Comparison of ENCODE assay signal across 11 mouse cellular contexts in the genomic region with DNA sequence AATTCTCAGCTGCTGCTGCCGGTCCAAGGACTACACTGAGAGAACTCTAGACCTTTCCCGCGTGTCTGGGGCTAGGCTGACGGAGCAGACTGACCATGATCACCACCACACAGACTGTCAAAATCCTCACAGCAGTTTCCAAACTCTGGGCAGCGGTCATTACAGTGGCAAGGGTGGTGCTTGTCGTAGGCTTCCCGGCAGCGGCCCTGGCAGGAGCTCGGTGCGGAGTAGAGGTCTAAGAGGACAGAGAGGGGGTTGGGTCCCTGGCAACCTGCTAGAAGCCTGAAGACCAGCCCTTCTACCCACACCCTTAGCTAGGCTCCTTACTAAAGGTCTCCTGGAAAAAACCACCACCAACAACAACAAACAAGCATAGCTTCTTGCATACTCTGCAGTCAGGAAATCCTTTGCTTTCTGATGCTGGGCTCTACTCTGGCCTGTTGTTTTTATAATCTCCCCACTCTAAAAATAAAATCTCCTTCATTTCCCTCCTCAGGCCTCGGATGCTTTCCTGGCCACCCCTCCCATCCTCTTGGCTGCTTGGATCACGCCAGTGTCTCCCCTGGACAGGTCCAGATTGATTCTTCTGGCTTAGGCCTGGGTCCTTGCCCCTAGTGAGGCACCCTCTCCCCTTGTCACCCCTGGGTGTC. TPM values are rescaled to one million over a fixed set of nuclear protein-coding genes. Genes with fewer than 3 reads are reported as not detected.
DNase-seq lines count a peak whose midpoint lies in the region; ATAC-seq and TF ChIP-seq lines count a peak whose summit lies in the region.
"Had no signal": no experiment of that assay in that cellular context is flagged by ENCODE, and none has a peak within 500 bp of the region (broad histone marks: within the 10 kb centered on the region; RNA-seq: fewer than 3 reads in every experiment).

No protein-coding gene starts in this region.

- no peaks in the 10 kb centered on the region for H3K36me3 ChIP-seq in liver, embryonic 16.5 days (ENCODE audit: control insufficient read depth, insufficient read depth)
- H3K36me3 ChIP-seq in liver, embryonic 12.5 days = no peaks in the 10 kb centered on the region
- no peaks in the 10 kb centered on the region for H3K36me3 ChIP-seq in heart, adult 2 months (ENCODE audit: control insufficient read depth, insufficient read depth, low read length)
- no peaks in the 10 kb centered on the region for H3K36me3 ChIP-seq in kidney, embryonic 16.5 days (ENCODE audit: insufficient read depth, low read length)
- H3K36me3 ChIP-seq: liver, embryonic 15.5 days had no signal

- peak; percentile 75 for TF ChIP-seq POLR2A in heart, adult 2 months (IDR thresholded peaks at IDR 0.05; ENCODE audit: insufficient read depth, low read depth, low read length)

- no peak overlapping the region for H3K9ac ChIP-seq in liver, embryonic 16.5 days (ENCODE audit: low read depth, low read length)
- H3K9ac ChIP-seq in liver, embryonic 12.5 days = no peak overlapping the region
- H3K9ac ChIP-seq in heart, adult 2 months (ENCODE audit: low read depth, low read length) = peak overlapping the region; percentile 54
- H3K9ac ChIP-seq in kidney, embryonic 16.5 days (replicated peaks; ENCODE audit: low read length) = peak overlapping the region; percentile 18; the same call in 1 of the 2 replicates
- H3K9ac ChIP-seq: liver, embryonic 15.5 days had no signal

- intact Hi-C loops in heart, adult 2 months (cut with DNase I) = no loop called here

- 0 out of 2 replicates have a peak, but pooled peaks have one; percentile 50 for TF ChIP-seq EP300 in heart, adult 2 months (IDR thresholded peaks at IDR 0.05; ENCODE audit: insufficient read depth, low read depth, low read length)

- H3K79me2 ChIP-seq in heart, adult 2 months (replicated peaks; ENCODE audit: control insufficient read depth, insufficient read depth, low read length) = no peaks in the 10 kb centered on the region

- peak; percentile 60 to 66 for DNase-seq in heart, adult 2 months
- DNase-seq in lung, postnatal 36 days = peak; percentile 59
- no peak for DNase-seq in cerebellum, postnatal 36 days
- DNase-seq in gastrocnemius, adult 8-10 months (ENCODE audit: low spot score in 2 of 2) = no peak
- DNase-seq: gastrocnemius, postnatal 14 days; retina, postnatal 1 day had no signal

- H3K4me1 ChIP-seq in liver, embryonic 16.5 days (ENCODE audit: control insufficient read depth, low read depth, low read length) = no peaks in the 10 kb centered on the region
- no peaks in the 10 kb centered on the region for H3K4me1 ChIP-seq in liver, embryonic 12.5 days
- H3K4me1 ChIP-seq in heart, adult 2 months (ENCODE audit: control insufficient read depth, insufficient read depth, low read length) = peaks cover 23% of the 10 kb centered on the region
- H3K4me1 ChIP-seq in kidney, embryonic 16.5 days (ENCODE audit: insufficient read depth, low read length) = peaks cover 18% of the 10 kb centered on the region
- H3K4me1 ChIP-seq: liver, embryonic 15.5 days had no signal

- no peaks in the 10 kb centered on the region; the same call in 1 of the 2 replicates for H3K27me3 ChIP-seq in liver, embryonic 16.5 days (ENCODE audit: control insufficient read depth, insufficient read depth, low read depth, low read length)
- H3K27me3 ChIP-seq in liver, embryonic 12.5 days (replicated peaks) = 0 out of 2 replicates have a peak, but pooled peaks cover 7% of the 10 kb centered on the region
- no peaks in the 10 kb centered on the region for H3K27me3 ChIP-seq in heart, adult 2 months (ENCODE audit: control insufficient read depth, insufficient read depth, low read length)
- no peaks in the 10 kb centered on the region for H3K27me3 ChIP-seq in kidney, embryonic 16.5 days (ENCODE audit: insufficient read depth, low read length)
- H3K27me3 ChIP-seq: Patski had no signal

- ATAC-seq in liver, embryonic 16.5 days (ENCODE audit: low read depth) = peak; percentile 30; the same call in 1 of the 2 replicates
- ATAC-seq in liver, embryonic 12.5 days = no peak
- no peak; the same call in 1 of the 2 replicates for ATAC-seq in kidney, embryonic 16.5 days (ENCODE audit: low FRiP score, low TSS enrichment)
- ATAC-seq: Patski had no signal

- 70% methylated on average over 12 of the region's 12 CpGs for WGBS in liver, embryonic 16.5 days (ENCODE audit: insufficient replicate concordance)
- WGBS in liver, embryonic 12.5 days (ENCODE audit: insufficient replicate concordance) = 70% methylated on average over 12 of the region's 12 CpGs
- 29% methylated on average over 12 of the region's 12 CpGs for WGBS in heart, adult 2 months
- 68% methylated on average over 12 of the region's 12 CpGs for WGBS in kidney, embryonic 16.5 days

- H3K4me2 ChIP-seq in liver, embryonic 16.5 days (ENCODE audit: low read depth, low read length) = no peak overlapping the region
- H3K4me2 ChIP-seq in liver, embryonic 12.5 days = no peak overlapping the region
- no peak overlapping the region for H3K4me2 ChIP-seq in kidney, embryonic 16.5 days (replicated peaks; ENCODE audit: low read depth, low read length)
- H3K4me2 ChIP-seq: liver, embryonic 15.5 days had no signal

- no peak for TF ChIP-seq CTCF in heart, adult 2 months (IDR thresholded peaks at IDR 0.05)

- no peaks in the 10 kb centered on the region for H3K9me3 ChIP-seq in liver, embryonic 16.5 days (replicated peaks; ENCODE audit: control insufficient read depth, low read length)
- no peaks in the 10 kb centered on the region for H3K9me3 ChIP-seq in liver, embryonic 12.5 days (replicated peaks)
- no peaks in the 10 kb centered on the region for H3K9me3 ChIP-seq in kidney, embryonic 16.5 days (ENCODE audit: low read length)
- H3K9me3 ChIP-seq: liver, embryonic 15.5 days had no signal

- H3K4me3 ChIP-seq in liver, embryonic 16.5 days (ENCODE audit: low read depth, low read length) = no peak overlapping the region
- no peak overlapping the region for H3K4me3 ChIP-seq in liver, embryonic 12.5 days
- H3K4me3 ChIP-seq in heart, adult 2 months = peak overlapping the region; percentile 13
- no peak overlapping the region for H3K4me3 ChIP-seq in kidney, embryonic 16.5 days (ENCODE audit: low read length)
- H3K4me3 ChIP-seq: liver, embryonic 15.5 days had no signal

- H3K27ac ChIP-seq in liver, embryonic 16.5 days (ENCODE audit: low read length) = peak overlapping the region; percentile 27; the same call in 1 of the 2 replicates
- H3K27ac ChIP-seq in liver, embryonic 12.5 days = no peak overlapping the region
- peak overlapping the region; percentile 93 for H3K27ac ChIP-seq in heart, adult 2 months
- H3K27ac ChIP-seq in kidney, embryonic 16.5 days (ENCODE audit: low read length) = peak overlapping the region; percentile 77
- H3K27ac ChIP-seq: liver, embryonic 15.5 days had no signal

RNA-seq across cellular contexts. Expression of a gene that starts 11.0 kb away (rescaled TPM):
- 0.06 and 0.21 TPM in 2 replicates for polyA plus RNA-seq in liver, embryonic 16.5 days (2015; fragmentation: Nextera tagmentation; extraction: Ambion mirVana)
- not detected in 2 replicates for polyA plus RNA-seq in liver, embryonic 12.5 days (2016; fragmentation: Nextera tagmentation; extraction: Ambion mirVana)
- 1 to 10 TPM; 1.1 to 1.2 TPM for total RNA-seq in heart, adult 2 months (2021)
- polyA plus RNA-seq in heart, adult 2 months (2012; rRNA removed) = 2.4 TPM in 2 replicates
- polyA plus RNA-seq in kidney, embryonic 16.5 days (2015; fragmentation: Nextera tagmentation; extraction: Ambion mirVana) = 0.45 and 0.60 TPM in 2 replicates
- under 1 TPM; 0.19 to 0.49 (median 0.31) TPM for total RNA-seq in gastrocnemius, adult 8-10 months (2022)

RNA-seq across cellular contexts. Expression of a gene that starts 14.5 kb away (rescaled TPM):
- 6.8 and 7.2 TPM in 2 replicates for polyA plus RNA-seq in liver, embryonic 16.5 days (2015; fragmentation: Nextera tagmentation; extraction: Ambion mirVana)
- polyA plus RNA-seq in liver, embryonic 12.5 days (2016; fragmentation: Nextera tagmentation; extraction: Ambion mirVana) = 19.5 and 20.0 TPM in 2 replicates
- total RNA-seq in heart, adult 2 months (2021) = 10 to 100 TPM; 12.7 to 14.2 TPM
- polyA plus RNA-seq in heart, adult 2 months (2012; rRNA removed) = 4.4 and 7.4 TPM in 2 replicates
- 31.0 and 33.0 TPM in 2 replicates for polyA plus RNA-seq in kidney, embryonic 16.5 days (2015; fragmentation: Nextera tagmentation; extraction: Ambion mirVana)
- total RNA-seq in gastrocnemius, adult 8-10 months (2022) = 10 to 100 TPM; 12.5 to 13.9 (median 12.8) TPM

RNA-seq across cellular contexts. Expression of a gene that starts 47.6 kb away (rescaled TPM):
- polyA plus RNA-seq in liver, embryonic 16.5 days (2015; fragmentation: Nextera tagmentation; extraction: Ambion mirVana) = 1.6 and 2.1 TPM in 2 replicates
- 3.5 and 3.9 TPM in 2 replicates for polyA plus RNA-seq in liver, embryonic 12.5 days (2016; fragmentation: Nextera tagmentation; extraction: Ambion mirVana)
- total RNA-seq in heart, adult 2 months (2021) = 10 to 100 TPM; 21.5 to 27.9 TPM
- polyA plus RNA-seq in heart, adult 2 months (2012; rRNA removed) = 44.4 and 57.0 TPM in 2 replicates
- polyA plus RNA-seq in kidney, embryonic 16.5 days (2015; fragmentation: Nextera tagmentation; extraction: Ambion mirVana) = 36.3 and 36.4 TPM in 2 replicates
- 1 to 10 TPM; 5.1 to 6.3 (median 5.5) TPM for total RNA-seq in gastrocnemius, adult 8-10 months (2022)

RNA-seq across cellular contexts. Expression of a gene that starts 58.2 kb away (rescaled TPM):
- 98.9 and 103 TPM in 2 replicates for polyA plus RNA-seq in liver, embryonic 16.5 days (2015; fragmentation: Nextera tagmentation; extraction: Ambion mirVana)
- 83.8 and 88.7 TPM in 2 replicates for polyA plus RNA-seq in liver, embryonic 12.5 days (2016; fragmentation: Nextera tagmentation; extraction: Ambion mirVana)
- total RNA-seq in heart, adult 2 months (2021) = 10 to 100 TPM; 72.7 to 73.0 TPM
- polyA plus RNA-seq in heart, adult 2 months (2012; rRNA removed) = 82.8 and 85.3 TPM in 2 replicates
- polyA plus RNA-seq in kidney, embryonic 16.5 days (2015; fragmentation: Nextera tagmentation; extraction: Ambion mirVana) = 81.7 and 81.9 TPM in 2 replicates
- 10 to 100 TPM; 40.0 to 52.7 (median 47.3) TPM for total RNA-seq in gastrocnemius, adult 8-10 months (2022)

Comparison
In these comparisons a context has a peak if more than half of its experiments do, and no peak if none do; other contexts are left out.
1. H3K9ac ChIP-seq: peak in heart, adult 2 months (single experiment) and kidney, embryonic 16.5 days (single experiment); none in liver, embryonic 16.5 days (single experiment) and liver, embryonic 12.5 days (single experiment).
2. DNase-seq: peak in heart, adult 2 months (2 of 2) and lung, postnatal 36 days (single experiment); none in cerebellum, postnatal 36 days (0 of 2) and gastrocnemius, adult 8-10 months (0 of 2).